Mouse (Mus musculus): ENCODE data around the gene Gm17409.

Gene Gm17409

DNA sequence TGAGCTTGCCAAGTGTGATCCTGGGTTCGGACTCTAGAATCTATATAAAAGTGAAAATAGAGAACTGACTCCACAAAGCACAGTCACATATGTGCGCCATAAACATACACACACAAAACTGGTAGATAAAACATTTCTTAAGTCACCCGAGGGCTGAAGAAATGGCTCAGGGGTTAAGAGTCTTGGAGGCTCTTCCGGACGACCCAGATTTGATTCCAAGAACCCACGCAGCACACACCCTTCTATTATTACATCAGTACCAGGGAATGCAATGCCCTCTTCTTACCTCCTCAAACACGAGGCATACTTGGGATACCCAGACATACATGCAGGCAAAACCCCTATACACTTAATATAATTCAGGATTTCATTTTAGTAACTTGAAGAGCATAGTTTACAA is at the start of gene Gm17409:
Gene Gm17409 (plus strand): TSS at position 301 of the 400 bp plus-strand sequence.
- no peak for DNase-seq

GRCm38 (mm10) chr2:58423319-58423718 is 46.6 kb upstream of the Gm17409 start:
- no peak for DNase-seq

GRCm38 (mm10) chr2:58425436-58426004 is 44.4 kb upstream of the Gm17409 start:
- DNase-seq, result no peak

- no peak for DNase-seq
Observed at GRCm38 (mm10) chr2:58432211-58432610, 37.7 kb upstream of the Gm17409 start.

- DNase-seq, result no peak
Observed at GRCm38 (mm10) chr2:58433317-58433716, 36.6 kb upstream of the Gm17409 start.

- no peak for DNase-seq
Observed at GRCm38 (mm10) chr2:58434438-58434837, 35.5 kb upstream of the Gm17409 start.

DNA sequence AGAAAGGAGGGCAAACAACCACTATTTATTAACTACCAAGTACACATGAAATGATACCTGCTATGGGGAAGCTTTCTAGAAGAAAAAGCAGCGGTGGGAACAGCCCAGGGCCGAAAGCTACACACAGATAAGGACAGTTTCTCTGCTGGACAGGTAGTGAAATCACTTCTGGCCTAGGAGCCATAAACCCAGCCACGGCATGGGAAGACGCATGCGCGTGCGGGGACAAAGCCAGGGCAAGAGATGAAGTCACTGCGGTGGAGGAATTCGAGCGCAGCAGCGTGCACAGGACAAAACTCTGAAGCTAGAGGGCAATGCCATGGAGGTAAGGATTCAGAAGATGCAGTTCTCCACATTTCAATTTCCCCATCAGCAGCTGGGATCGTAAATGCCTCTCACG is 34.4 kb upstream of the Gm17409 start:
- no peak for DNase-seq

DNA sequence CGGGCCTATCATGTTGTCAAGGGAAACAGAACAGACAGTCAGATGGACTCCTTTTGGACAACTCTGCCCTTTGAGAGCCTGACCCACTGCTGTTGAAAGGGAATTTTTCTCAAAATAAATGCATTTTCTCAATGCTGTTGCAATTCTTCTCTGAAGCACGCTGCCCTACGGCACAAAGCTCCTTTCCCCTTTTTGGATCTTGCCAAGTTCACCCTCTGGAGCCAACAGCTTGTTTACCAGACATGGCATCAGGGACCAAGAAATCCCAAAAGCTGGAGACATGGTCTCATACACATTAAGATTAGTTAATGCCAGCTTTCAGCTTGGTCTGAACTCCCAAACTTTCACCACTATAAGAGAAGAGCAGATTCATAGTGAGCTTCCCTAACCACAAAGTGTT is 33.0 kb upstream of the Gm17409 start:
- no peak for DNase-seq

DNA sequence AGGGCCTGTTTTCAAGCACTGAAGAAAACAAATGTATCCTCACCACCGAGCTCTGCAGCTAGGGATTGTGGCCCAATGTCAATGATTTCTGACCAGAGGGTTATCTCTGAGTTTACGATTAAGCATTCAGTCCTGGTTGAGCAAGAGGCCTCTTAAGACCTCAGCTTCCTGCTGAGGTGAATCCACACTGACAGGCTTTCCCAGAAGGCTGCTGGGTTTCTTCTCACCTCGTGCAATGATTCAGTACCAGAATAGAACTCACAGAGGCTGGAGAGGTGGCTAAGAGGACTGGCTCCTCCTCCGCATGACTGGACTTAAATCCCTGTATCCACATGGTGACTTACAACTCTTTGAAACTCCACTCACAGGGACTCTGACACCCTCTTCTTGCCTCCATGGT is 26.8 kb upstream of the Gm17409 start:
- no peak for DNase-seq

- no peak for DNase-seq
Observed at GRCm38 (mm10) chr2:58447001-58447400, 22.9 kb upstream of the Gm17409 start.

DNA sequence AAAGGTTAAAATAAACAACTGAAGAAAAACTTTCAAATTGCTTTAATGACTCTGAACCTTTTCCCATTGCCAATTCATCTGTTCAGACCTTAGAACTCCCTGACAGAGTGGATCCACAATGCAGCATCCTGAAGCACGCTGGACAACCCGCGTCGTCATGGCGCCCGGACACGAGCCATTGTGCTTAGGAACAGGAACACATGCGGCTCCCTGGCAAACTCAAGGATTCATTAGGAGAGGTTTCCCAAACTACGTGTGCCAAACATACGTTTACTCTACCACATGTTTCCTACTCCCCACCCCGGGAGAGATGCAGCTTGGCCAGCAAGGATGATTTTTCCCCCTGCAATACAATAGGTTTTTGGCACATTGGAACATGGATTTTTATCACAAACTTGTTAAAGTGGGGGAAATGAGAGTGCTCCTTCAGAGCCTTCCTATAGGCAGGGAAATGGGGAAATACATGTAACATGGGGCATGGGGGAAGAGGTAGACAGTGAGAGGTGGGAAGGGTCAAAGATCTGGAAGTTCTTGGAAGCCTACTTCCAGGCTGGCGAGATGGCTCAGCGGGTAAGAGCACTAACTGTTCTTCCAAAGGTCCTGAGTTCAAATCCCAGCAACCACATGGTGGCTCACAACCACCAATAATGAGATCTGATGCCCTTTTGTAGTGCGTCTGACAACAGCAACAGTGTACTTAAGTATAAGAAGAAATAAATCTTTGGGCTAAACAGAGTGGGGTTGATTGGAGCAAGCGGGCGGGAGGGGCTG is 15.6 kb upstream of the Gm17409 start:
- peak; percentile 34 for DNase-seq

- DNase-seq, result no peak
Observed at GRCm38 (mm10) chr2:58456843-58457487, 13.0 kb upstream of the Gm17409 start.

DNA sequence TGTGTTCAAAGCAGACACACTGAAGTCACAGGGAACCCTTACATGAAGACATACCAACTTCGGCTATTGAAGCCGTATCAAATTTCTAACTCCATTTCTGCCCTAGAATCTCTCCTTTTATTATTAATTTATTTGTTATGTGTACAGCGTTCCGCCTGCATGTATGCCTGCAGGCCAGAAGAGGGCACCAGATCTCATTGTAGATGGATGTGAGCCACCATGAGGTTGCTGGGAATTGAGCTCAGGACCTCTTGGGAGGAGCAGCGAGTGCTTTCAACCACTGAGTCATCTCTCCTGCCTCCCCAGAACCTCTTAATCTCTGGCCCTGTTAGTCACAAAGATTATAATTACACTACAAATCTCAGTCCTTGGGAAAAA is 12.4 kb upstream of the Gm17409 start:
- DNase-seq, result no peak

DNA sequence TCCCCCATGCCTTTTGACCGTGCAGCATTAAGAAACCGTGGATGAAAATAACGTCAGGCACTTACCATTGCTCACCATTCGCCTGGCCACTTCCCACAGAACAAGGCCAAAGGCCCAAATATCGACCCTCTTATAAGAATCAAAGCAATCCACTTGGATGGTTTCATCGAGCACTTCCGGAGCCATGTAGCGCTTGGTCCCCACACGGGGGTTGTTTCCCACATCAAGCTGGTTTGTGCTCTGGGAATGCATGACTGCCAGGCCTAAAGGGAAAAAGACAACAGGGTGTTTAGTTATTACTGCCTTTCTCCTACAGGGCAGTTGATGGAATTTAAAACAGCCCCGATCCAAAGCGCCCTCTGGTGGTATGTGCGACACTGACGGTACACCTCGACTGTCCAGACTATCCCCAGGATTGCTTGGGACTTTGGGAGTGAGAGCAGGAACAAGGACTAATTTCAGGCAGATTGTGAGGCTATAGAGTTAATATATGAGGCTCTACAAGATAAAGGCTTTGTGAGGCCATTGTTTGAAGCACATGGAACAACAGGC is 11.0 kb upstream of the Gm17409 start:
- DNase-seq, result peak; percentile 61

GRCm38 (mm10) chr2:58470290-58470689 is 374 bp downstream of the Gm17409 start:
- DNase-seq, result no peak

- DNase-seq, result no peak
Observed at GRCm38 (mm10) chr2:58475578-58475977, 5.7 kb downstream of the Gm17409 start.

DNA sequence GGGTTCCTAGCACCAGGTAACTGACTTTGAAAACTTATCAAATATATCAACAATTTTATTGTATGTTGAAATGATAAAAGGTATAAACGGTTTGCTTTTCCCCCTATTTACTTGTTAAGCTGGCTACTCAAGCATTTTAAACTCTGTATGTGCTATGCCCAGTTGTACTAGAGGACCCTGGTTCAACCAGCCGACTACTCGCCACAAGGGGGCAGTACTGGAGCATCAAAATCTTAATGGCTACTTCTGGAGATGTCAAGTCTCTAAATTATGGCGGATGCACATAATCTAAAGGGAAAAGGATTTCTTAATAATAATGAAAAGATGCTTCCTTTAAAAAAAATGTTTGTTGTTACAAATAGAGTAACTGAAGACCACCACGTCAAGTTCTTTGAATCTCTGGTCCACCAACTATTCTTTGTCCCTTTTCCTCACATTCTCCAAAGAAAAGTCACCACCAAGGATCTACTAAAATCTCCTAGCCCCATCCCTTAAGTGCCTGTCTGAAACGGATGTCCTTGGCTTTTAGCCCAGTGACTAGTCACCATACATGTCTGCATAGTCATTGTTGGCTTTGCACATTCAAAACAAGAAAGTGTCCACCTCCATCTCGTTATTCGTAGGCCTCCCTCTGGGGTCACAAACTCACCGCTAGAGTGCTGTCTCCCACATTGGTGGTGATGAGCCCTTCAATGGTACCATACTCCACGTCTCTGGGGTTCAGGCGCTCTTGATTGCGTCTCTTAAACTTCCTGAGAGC is 7.2 kb downstream of the Gm17409 start:
- peak; percentile 93 for DNase-seq

GRCm38 (mm10) chr2:58478144-58478543 is 8.2 kb downstream of the Gm17409 start:
- DNase-seq, result no peak

DNA sequence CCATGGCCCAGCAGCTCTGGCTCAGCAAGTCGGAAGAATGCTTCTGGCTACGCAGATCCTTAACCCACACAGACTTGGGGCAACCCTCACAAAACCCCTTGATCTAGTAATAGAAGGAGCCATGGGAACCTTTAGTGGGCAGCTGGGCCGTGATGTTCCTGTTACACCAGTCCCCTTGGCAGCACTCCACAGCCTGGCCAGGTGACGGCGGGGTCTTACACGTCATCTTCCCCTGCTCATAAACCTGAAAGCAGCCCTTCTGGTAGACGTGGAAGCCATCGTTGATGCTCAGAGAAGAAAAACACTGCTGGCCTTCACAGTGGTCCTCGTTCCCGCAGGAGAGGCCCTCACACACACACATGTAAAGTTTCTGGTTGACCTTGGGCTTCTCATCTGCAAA is 9.6 kb downstream of the Gm17409 start:
- DNase-seq, result no peak

DNA sequence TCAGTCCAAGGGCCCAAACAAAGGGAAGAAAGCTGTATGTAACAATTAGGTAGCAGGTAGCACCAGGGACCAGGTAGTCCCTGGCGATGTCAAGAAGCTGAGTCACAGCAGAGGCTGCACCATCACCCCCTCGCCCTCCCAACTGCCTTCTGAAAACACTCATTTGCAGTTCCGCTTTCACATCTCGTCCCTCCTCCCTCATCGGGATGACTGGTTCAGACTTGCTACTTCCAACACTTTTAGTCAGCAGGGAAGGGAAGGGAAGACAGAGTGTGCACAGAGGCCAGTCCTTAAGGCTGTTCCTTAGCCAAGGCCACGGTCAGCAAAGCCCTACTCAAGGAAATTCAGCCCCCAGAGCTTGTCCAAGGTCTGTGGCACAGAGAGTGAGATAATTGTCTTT is 10.8 kb downstream of the Gm17409 start:
- DNase-seq, result no peak

GRCm38 (mm10) chr2:58481450-58482100 is 11.7 kb downstream of the Gm17409 start:
- no peak for DNase-seq

- no peak for DNase-seq
Observed at GRCm38 (mm10) chr2:58484284-58484965, 14.5 kb downstream of the Gm17409 start.

All from cerebellum, adult 9-10 months (tissue).